Mouse (Mus musculus) hindbrain, embryonic 14.5 days (tissue): ENCODE data around the gene Gm43191. TPM values are rescaled to one million over a fixed set of nuclear protein-coding genes. Genes with fewer than 3 reads are reported as not detected.

Experiments used
- ATAC-seq: fragments of 200-750 bp; cut with Nextera tagmentation; 2 replicates; pipeline ENCODE4 v1.8.0; 2017; ENCODE audit warnings: moderate number of reproducible peaks, mild to moderate bottlenecking, moderate TSS enrichment, moderate library complexity; ENCODE audit not compliant: low FRiP score
- DNase-seq: peaks from one replicate; pipeline ENCODE4 v3.0.0-alpha.2; 2015; ENCODE audit warnings: low spot score
- H3K27ac ChIP-seq: fragments of 300-500 bp; sonication (generic); 2 replicates; pipeline ENCODE4 v1.5.1; 2014; ENCODE audit warnings: mild to moderate bottlenecking, moderate library complexity
- H3K27me3 ChIP-seq: fragments of 300-500 bp; sonication (generic); 2 replicates; pipeline ENCODE4 v1.6.1; 2014; ENCODE audit warnings: mild to moderate bottlenecking, low read length, mixed read lengths; ENCODE audit not compliant: control insufficient read depth, insufficient read depth
- H3K36me3 ChIP-seq: fragments of 300-500 bp; sonication (generic); replicated peaks from 2 replicates; pipeline ENCODE4 v1.6.1; 2014; ENCODE audit not compliant: control insufficient read depth, insufficient read depth
- H3K4me1 ChIP-seq: fragments of 300-500 bp; sonication (generic); replicated peaks from 2 replicates; pipeline ENCODE4 v1.6.1; 2014; ENCODE audit warnings: antibody characterized with exemption, low read length, mixed read lengths; ENCODE audit not compliant: control insufficient read depth, insufficient read depth
- H3K4me2 ChIP-seq: fragments of 300-500 bp; sonication (generic); replicated peaks from 2 replicates; pipeline ENCODE4 v1.6.1; 2014; ENCODE audit warnings: mild to moderate bottlenecking, moderate library complexity
- H3K4me3 ChIP-seq: fragments of 300-500 bp; sonication (generic); replicated peaks from 2 replicates; pipeline ENCODE4 v1.5.1; 2014; ENCODE audit warnings: mild to moderate bottlenecking, low read length
- H3K9ac ChIP-seq: fragments of 300-500 bp; sonication (generic); 2 replicates; pipeline ENCODE4 v1.6.1; 2014
- H3K9me3 ChIP-seq: fragments of 300-500 bp; sonication (generic); 2 replicates; pipeline ENCODE4 v1.6.1; 2016; ENCODE audit warnings: low read length; ENCODE audit not compliant: control insufficient read depth
- WGBS: fragments of 180-500 bp; shearing (Covaris S2); extraction: QIAGEN DNeasy Blood & Tissue Kit; methylation state at CpG from one replicate; pipeline ENCODE4 v1.1.7; 2014; 5-methylcytosine and 5-hydroxymethylcytosine counted together
- polyA plus RNA-seq: library from polyadenylated mRNA; unstranded; fragments of >200 nt; fragmentation: Nextera tagmentation; extraction: Ambion mirVana; gene quantifications from 2 replicates; pipeline ENCODE4 v1.2.1, GENCODE M21; 2014

Gm43191 gene
- polyA plus RNA-seq, 1 experiment from 2014 or later, result not detected

- no peak overlapping the region for H3K4me3 ChIP-seq
- no peaks in the 10 kb centered on the region for H3K9me3 ChIP-seq
- H3K27me3 ChIP-seq, result no peaks in the 10 kb centered on the region
- no peak for DNase-seq
- peaks cover 99% of the 10 kb centered on the region for H3K36me3 ChIP-seq
- ATAC-seq, result no peak
- H3K4me2 ChIP-seq, result no peak overlapping the region
- H3K9ac ChIP-seq, result no peak overlapping the region
- WGBS, result 93% methylated on average over 9 of the region's 9 CpGs
- H3K4me1 ChIP-seq, result no peaks in the 10 kb centered on the region
- H3K27ac ChIP-seq, result no peak overlapping the region
Observed at GRCm38 (mm10) chr3:116637693-116638476, 43.2 kb downstream of the Gm43191 start.

- H3K36me3 ChIP-seq, result peaks cover 95% of the 10 kb centered on the region
- H3K9ac ChIP-seq, result no peak overlapping the region
- no peak overlapping the region for H3K27ac ChIP-seq
- no peaks in the 10 kb centered on the region for H3K9me3 ChIP-seq
- no peak overlapping the region for H3K4me2 ChIP-seq
- WGBS, result 68% methylated on average over 5 of the region's 5 CpGs
- DNase-seq (no peak), ATAC-seq (no peak)
- H3K27me3 ChIP-seq, result no peaks in the 10 kb centered on the region
- H3K4me3 ChIP-seq, result no peak overlapping the region
- H3K4me1 ChIP-seq, result no peaks in the 10 kb centered on the region
Observed at GRCm38 (mm10) chr3:116635799-116636198, 45.3 kb downstream of the Gm43191 start.

GRCm38 (mm10) chr3:116634853-116635252 lies 46.2 kb downstream of the Gm43191 start:
- H3K27me3 ChIP-seq, result no peaks in the 10 kb centered on the region
- H3K36me3 ChIP-seq, result peaks cover 93% of the 10 kb centered on the region
- no peak overlapping the region for H3K4me3 ChIP-seq
- ATAC-seq, result no peak
- DNase-seq, result no peak
- H3K4me2 ChIP-seq, result no peak overlapping the region
- H3K9ac ChIP-seq, result no peak overlapping the region
- no peaks in the 10 kb centered on the region for H3K9me3 ChIP-seq
- no peak overlapping the region for H3K27ac ChIP-seq
- no peaks in the 10 kb centered on the region for H3K4me1 ChIP-seq
- 94% methylated on average over 8 of the region's 8 CpGs for WGBS

- no peak overlapping the region for H3K27ac ChIP-seq
- 98% methylated on average over 3 of the region's 3 CpGs for WGBS
- no peak overlapping the region for H3K4me2 ChIP-seq
- H3K9ac ChIP-seq, result no peak overlapping the region
- no peak overlapping the region for H3K4me3 ChIP-seq
- H3K9me3 ChIP-seq, result no peaks in the 10 kb centered on the region
- DNase-seq (no peak), ATAC-seq (no peak)
- H3K4me1 ChIP-seq, result no peaks in the 10 kb centered on the region
- no peaks in the 10 kb centered on the region for H3K27me3 ChIP-seq
- H3K36me3 ChIP-seq, result peaks cover 86% of the 10 kb centered on the region
Observed at GRCm38 (mm10) chr3:116634091-116634490, 47.0 kb downstream of the Gm43191 start.

- Histone ChIP-seq H3K27me3 (no peaks in the 10 kb centered on the region), H3K4me1 (no peaks in the 10 kb centered on the region), H3K9ac (no peak overlapping the region), H3K4me2 (no peak overlapping the region), H3K36me3 (peaks cover 75% of the 10 kb centered on the region), H3K27ac (no peak overlapping the region), H3K4me3 (no peak overlapping the region), H3K9me3 (no peaks in the 10 kb centered on the region)
- 96% methylated on average over 3 of the region's 3 CpGs for WGBS
- ATAC-seq (no peak), DNase-seq (no peak)
Observed at GRCm38 (mm10) chr3:116632971-116633370, 48.1 kb downstream of the Gm43191 start.

DNA sequence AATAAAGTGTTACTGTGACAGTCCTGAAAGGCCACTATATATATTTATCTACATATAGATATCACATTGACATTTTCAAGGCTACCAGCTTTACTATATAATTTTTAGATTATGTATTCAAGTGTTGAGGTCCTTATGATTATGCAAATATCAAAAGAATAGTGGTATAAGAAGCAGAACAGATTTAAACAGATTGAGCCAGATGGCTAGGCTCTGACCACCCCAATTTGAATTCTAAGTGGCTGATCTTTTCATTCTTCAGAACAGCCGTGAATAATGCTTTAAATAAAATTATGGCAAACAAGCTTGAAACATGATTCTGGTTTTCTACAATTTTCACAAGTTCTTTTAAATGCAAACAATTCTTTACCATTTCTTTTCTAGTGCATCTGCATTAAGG lies 49.6 kb downstream of the Gm43191 start:
- Histone ChIP-seq H3K4me1 (no peaks in the 10 kb centered on the region), H3K36me3 (peaks cover 60% of the 10 kb centered on the region), H3K4me2 (no peak overlapping the region), H3K9me3 (no peaks in the 10 kb centered on the region), H3K27ac (no peak overlapping the region), H3K9ac (no peak overlapping the region), H3K27me3 (no peaks in the 10 kb centered on the region), H3K4me3 (no peak overlapping the region)
- no peak for DNase-seq
- WGBS, result 53% methylated on average over 1 of the region's 1 CpGs
- no peak for ATAC-seq

- H3K9me3 ChIP-seq, result no peaks in the 10 kb centered on the region
- H3K4me1 ChIP-seq, result no peaks in the 10 kb centered on the region
- ATAC-seq, result no peak
- no peak for DNase-seq
- 96% methylated on average over 7 of the region's 7 CpGs for WGBS
- no peak overlapping the region for H3K9ac ChIP-seq
- H3K4me3 ChIP-seq, result no peak overlapping the region
- H3K27ac ChIP-seq, result no peak overlapping the region
- peaks cover 36% of the 10 kb centered on the region for H3K36me3 ChIP-seq
- H3K27me3 ChIP-seq, result no peaks in the 10 kb centered on the region
- H3K4me2 ChIP-seq, result no peak overlapping the region
Observed at GRCm38 (mm10) chr3:116622641-116623040, 58.4 kb downstream of the Gm43191 start.

- Histone ChIP-seq H3K4me2 (no peak overlapping the region), H3K9me3 (no peaks in the 10 kb centered on the region), H3K36me3 (peaks cover 47% of the 10 kb centered on the region), H3K27me3 (no peaks in the 10 kb centered on the region), H3K27ac (no peak overlapping the region), H3K4me3 (no peak overlapping the region), H3K4me1 (no peaks in the 10 kb centered on the region), H3K9ac (no peak overlapping the region)
- 92% methylated on average over 7 of the region's 7 CpGs for WGBS
- DNase-seq, result no peak
- ATAC-seq, result no peak
Observed at GRCm38 (mm10) chr3:116620636-116621370, 60.3 kb downstream of the Gm43191 start.

- Histone ChIP-seq H3K27ac (no peak overlapping the region), H3K4me1 (no peaks in the 10 kb centered on the region), H3K36me3 (peaks cover 67% of the 10 kb centered on the region), H3K27me3 (no peaks in the 10 kb centered on the region), H3K4me2 (no peak overlapping the region), H3K9me3 (no peaks in the 10 kb centered on the region), H3K9ac (no peak overlapping the region), H3K4me3 (no peak overlapping the region)
- WGBS, result 86% methylated on average over 6 of the region's 6 CpGs
- DNase-seq (no peak), ATAC-seq (no peak)
Observed at GRCm38 (mm10) chr3:116618855-116619254, 62.2 kb downstream of the Gm43191 start.
